Mouse (Mus musculus) left cerebral cortex, postnatal 4 days (tissue): ENCODE results near the gene Klf1. TPM values are rescaled to one million over a fixed set of nuclear protein-coding genes. Genes with fewer than 3 reads are reported as not detected.

Experiments
- DNase-seq: peaks from one replicate; pipeline ENCODE4 v3.0.0-alpha.2; 2022
- intact Hi-C: fragments of 180-260 bp; cut with DNase I; formaldehyde crosslinking; loops from one replicate; pipeline ENCODE4 v1.15.1; 2025
- total RNA-seq, 2 experiments: library from RNA; stranded (reverse); gene quantifications; 2 replicates each; pipeline ENCODE4 v1.2.3; 2021

Klf1 gene
- under 1 TPM in 1 of 2 experiments, not detected in 1; 0.24 TPM for total RNA-seq

- no peak for DNase-seq
- intact Hi-C loops, result no loop called here
These were observed at the start of gene Klf1 for GRCm38 (mm10) chr8:84901752-84902151. Klf1 (plus strand) TSS chr8:84901928.

DNA sequence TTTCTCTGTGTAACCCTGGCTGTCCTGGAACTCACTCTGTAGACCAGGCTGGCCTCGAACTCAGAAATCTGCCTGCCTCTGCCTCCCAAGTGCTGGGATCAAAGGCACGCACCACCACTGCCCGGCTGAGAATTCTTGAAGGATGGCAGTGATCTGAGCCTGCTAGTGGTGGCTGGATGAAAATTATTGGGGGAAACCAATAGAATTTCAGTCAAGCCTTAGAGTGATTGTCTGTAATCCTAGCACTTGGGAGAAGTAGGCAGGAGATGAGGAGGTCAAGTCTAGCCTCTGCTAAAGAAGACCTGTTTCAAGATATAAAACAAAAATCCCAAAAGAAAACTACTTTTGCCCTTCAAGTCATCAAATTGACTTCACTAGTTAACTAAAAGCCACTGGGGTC is 45.3 kb upstream of the Klf1 start:
- intact Hi-C loops, result loop anchor here (5.0 kb wide), 1 partner anchor 106 kb away; no protein-coding TSS in a partner anchor
- DNase-seq, result no peak

DNA sequence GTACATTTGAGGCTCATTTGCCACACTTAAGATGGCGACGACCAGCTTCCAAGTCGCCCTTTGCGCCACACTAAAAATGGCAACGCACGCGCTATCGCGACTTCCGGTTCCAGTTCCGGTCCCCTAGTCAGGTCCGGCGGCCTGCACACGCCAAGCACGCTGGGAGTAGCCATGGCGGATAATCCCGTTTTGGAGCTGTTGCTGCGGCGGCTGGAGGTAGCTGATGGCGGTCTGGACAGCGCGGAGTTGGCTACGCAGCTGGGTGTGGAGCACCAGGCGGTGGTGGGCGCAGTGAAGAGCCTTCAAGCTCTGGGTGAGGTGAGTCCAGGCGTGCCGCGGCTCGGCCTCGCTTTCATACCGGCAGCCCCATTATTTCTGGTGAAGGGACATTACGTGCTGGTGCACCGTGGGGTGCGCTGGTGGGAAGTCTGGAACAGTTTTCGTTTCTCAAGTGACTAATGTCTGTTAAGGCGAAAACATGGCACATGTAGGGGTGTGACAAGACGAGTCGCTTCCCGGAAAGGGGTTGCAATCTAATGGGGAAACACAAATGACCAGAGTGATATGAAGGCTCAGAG is 44.8 kb upstream of the Klf1 start, which contains the start of gene Farsa:
Gene Farsa (plus strand): TSS at position 126 of the 578 bp plus-strand sequence.
- peak; percentile 93 for DNase-seq
- intact Hi-C loops, result loop anchor here (5.0 kb wide), 1 partner anchor 105 kb away; no protein-coding TSS in a partner anchor

DNA sequence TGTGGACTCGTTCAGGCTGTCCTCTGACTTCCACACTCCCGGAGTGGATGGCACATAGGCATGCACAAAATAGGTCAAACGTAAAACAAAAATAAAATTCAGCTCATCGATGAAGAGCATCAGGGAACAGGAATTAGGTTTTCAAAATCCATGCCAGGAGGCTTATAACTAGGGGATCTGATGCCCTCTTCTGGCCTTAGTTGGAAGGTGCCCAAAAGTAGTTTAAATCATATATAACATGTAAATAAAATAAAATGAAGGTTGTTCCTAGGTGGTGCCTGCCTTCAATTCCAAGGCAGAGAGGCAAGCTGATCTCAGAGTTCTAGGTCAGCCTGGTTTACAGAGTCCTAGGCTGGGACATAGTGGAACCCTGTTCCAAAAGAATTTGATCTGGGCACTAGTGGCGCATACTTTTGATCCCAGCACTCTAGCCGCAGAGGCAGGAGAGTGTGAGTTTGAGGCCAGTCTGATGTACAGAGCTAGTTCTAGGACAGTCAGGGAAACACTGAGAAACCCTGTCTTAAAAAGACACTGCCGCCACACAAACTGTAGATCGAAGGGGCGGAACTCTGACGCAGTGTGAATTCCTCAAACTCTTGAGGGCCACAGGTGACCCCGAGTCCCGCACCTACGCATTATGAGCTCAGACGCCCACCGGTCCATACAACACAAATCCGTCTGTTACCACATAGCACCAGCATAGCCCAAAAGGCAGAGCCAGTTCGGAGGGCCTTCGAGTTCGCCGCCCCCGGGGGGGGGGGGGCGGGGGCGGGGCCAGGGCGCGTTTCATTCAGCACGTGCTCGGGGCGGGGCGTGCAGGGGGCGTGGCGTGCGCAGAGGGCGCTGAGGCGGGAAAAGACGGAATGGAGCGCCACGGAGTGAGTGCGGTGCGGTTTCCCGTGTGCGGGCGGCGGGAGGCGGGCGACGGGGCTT is 30.1 kb upstream of the Klf1 start, which contains the start of gene Syce2:
Gene Syce2 (plus strand): TSS at position 736 of the 933 bp plus-strand sequence.
- DNase-seq, result peak; percentile 74
- intact Hi-C loops, result no loop called here

DNA sequence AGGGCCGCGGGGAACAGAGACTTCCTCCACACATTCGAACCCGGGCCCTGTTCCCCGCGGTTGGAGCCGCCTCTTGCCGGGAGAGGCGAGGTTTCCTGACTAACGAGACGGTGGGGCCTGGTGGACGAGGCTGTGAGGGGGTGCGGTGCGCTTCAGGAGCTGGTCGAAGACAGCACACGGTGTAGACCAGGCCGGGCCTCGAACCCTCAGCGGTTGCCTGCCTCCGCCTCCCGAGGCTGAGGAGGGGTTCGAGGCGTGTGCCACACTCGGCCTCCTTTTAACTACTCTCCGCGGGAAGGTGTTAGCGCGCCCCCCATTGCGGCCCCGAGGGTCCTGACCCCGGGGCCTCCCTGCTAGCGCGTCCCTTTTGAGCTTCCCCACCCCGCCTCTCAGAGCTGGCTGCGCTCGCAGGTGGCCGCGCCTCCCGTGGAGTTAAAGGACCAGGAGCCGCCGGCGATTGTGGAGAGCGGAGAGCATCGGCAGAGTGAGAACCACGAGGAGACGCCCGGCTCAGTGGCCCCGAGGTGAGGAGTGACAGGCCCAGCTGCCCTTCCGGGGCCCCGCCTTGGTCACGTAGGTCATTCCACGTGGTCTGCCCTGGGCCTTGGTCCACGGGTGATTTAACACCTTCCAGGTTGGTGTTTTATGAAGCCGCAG is 29.3 kb upstream of the Klf1 start:
- intact Hi-C loops, result no loop called here
- DNase-seq, result peak; percentile 27

GRCm38 (mm10) chr8:84873016-84873415 is 28.7 kb upstream of the Klf1 start:
- no peak for DNase-seq
- intact Hi-C loops, result no loop called here

GRCm38 (mm10) chr8:84874339-84874738 is 27.4 kb upstream of the Klf1 start:
- intact Hi-C loops, result no loop called here
- DNase-seq, result no peak

GRCm38 (mm10) chr8:84877297-84878035 is 24.3 kb upstream of the Klf1 start:
- peak; percentile 80 for DNase-seq
- intact Hi-C loops, result no loop called here

- intact Hi-C loops, result no loop called here
- no peak for DNase-seq
These were observed 22.8 kb upstream of the Klf1 start for GRCm38 (mm10) chr8:84878915-84879314.

DNA sequence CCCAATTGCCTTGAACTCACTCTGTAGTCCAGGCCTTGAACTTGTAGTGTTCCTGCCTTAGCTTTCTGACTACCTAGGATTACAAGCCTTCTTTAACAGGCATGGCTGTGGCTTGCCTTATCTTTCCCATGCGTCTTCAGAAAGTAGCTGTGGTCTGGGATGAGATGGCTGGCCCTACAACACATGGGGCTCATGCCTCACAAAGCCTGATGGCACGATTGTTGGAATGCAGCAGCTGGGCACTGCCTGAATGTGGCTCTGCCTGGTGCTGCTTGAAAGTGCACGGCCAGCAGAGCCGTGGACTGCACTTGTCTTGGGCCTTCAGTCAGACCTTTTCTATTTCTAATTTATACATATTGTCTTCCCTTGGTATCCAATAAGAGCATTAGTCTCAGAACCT is 17.0 kb upstream of the Klf1 start:
- intact Hi-C loops, result no loop called here
- no peak for DNase-seq

GRCm38 (mm10) chr8:84888280-84888679 is 13.4 kb upstream of the Klf1 start:
- intact Hi-C loops, result no loop called here
- DNase-seq, result no peak

DNA sequence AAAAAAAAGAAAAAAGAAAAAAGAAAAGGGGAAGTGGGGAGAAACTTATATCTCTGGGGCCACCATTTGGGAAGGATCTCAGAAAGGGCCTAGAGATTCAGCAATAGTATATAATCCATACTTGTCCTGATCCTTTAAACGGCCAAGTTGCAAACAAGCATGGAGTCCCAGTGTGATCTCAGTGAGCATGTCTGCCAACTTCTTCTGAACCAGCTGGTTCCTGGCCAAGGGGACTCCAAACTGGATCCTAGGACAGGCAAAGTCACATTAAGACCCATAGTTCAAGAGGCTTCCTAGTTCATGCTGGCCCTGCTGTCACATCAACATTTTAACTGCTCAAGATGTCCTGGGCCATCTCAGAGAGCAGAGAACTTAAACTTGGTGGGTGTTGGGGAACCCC is 12.6 kb upstream of the Klf1 start:
- DNase-seq, result no peak
- intact Hi-C loops, result no loop called here

- DNase-seq, result no peak
- intact Hi-C loops, result no loop called here
These were observed 8.6 kb upstream of the Klf1 start for GRCm38 (mm10) chr8:84892993-84893708.

GRCm38 (mm10) chr8:84893709-84894134 is 8.0 kb upstream of the Klf1 start, which contains the start of gene Gcdh:
Gcdh (minus strand) TSS chr8:84893921.
- DNase-seq, result peak; percentile 87
- intact Hi-C loops, result no loop called here

DNA sequence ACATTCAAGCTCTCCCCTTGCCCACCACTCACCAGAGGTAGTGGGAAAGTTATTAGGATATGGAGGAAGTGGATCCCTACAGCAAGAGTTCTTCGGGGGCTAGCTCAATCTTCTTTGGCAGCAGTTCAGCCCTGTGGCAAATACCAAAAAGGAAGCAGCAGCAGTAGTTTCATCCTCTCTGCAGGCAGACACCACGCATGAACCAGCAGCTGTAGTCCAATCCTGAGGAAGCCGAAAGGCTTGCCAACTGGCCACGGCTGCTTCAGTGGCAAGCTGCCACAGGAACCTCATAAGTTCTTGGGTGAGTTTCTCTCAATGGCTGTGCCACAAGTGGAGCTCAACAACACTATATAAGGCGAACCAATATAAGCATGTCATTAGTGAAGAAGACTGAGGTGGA is 5.8 kb upstream of the Klf1 start:
- DNase-seq, result no peak
- intact Hi-C loops, result no loop called here

- DNase-seq, result no peak
- intact Hi-C loops, result no loop called here
These were observed 657 bp upstream of the Klf1 start for GRCm38 (mm10) chr8:84901071-84901470.

DNA sequence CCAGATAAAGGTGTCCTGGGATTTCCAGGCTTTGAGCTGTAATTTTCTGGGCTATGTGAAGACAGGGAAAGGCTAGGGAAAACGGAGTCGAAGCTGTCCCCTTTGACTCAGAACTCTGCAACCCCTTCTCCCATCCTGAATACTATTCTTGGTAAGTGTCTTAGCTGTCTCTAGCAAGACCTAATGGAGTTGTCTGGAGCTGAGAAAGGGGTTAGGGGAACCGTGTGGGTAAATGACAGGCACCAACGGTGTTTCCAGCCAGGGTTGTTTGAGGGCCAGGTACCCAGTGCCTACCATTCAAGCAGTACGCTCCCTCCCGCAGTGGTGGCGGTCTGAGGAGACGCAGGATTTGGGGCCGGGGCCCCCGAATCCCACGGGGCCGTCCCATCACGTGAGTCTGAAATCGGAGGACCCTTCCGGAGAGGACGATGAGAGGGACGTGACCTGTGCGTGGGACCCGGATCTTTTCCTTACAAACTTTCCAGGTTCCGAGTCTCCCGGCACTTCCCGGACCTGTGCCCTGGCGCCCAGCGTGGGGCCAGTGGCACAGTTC is 715 bp downstream of the Klf1 start:
- intact Hi-C loops, result no loop called here
- DNase-seq, result no peak

GRCm38 (mm10) chr8:84902920-84903661 is 1.4 kb downstream of the Klf1 start:
- DNase-seq, result peak; percentile 97
- intact Hi-C loops, result no loop called here

GRCm38 (mm10) chr8:84904351-84904750 is 2.6 kb downstream of the Klf1 start:
- no peak for DNase-seq
- intact Hi-C loops, result no loop called here
